Mouse (Mus musculus): ENCODE results near the gene Snap23. TPM values are rescaled to one million over a fixed set of nuclear protein-coding genes. Genes with fewer than 3 reads are reported as not detected.

Gene Snap23
- total and polyA plus RNA-seq, 3 experiments, result 15.9 to 35.8 (median 23.0) TPM

DNA sequence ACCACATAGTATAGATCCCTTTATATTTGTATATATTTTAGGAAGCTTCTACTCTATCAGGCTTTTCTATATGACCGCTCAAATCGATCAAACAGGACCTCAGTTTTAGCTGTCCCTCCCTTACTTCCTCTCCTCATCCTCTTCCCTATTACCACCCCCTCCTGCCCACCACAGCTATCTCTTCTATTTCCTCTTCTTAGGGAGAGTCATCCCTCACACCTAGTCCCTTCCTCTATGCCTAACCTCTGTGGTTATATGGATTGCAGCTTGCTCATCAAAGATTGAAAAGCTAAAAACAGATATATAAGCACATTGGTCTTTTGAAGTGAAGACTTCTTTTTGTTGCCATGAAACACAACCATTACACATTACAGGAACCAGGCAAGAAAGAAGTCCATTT lies 22.7 kb upstream of the Snap23 start:
- dilution Hi-C loops (cut with MboI; ENCODE audit: extremely low pct_ligation_motif_present, extremely low pct_unique_long_range_greater_than_20kb, low sequenced_read_pairs), result no loop called here

GRCm38 (mm10) chr2:120556868-120557267 lies 10.6 kb upstream of the Snap23 start:
- H3K4me3 ChIP-seq (replicated peaks in 1 of 3; ENCODE audit: low read depth in 2 of 3, low read length in 2 of 3, poor library complexity in 1 of 3), result no peak overlapping the region
- TF ChIP-seq SMC3 (IDR thresholded peaks at IDR 0.05; ENCODE audit: low read depth, low read length) (no peak), BHLHE40 (IDR thresholded peaks at IDR 0.05; ENCODE audit: low read depth, low read length) (no peak), ZKSCAN1 (IDR thresholded peaks at IDR 0.05; ENCODE audit: borderline replicate concordance, low read depth, low read length) (no peak), EP300 (IDR thresholded peaks at IDR 0.05; ENCODE audit: low read length) (no peak), POLR2A (IDR thresholded peaks at IDR 0.05; ENCODE audit: low read depth, low read length) (no peak), RAD21 (IDR thresholded peaks at IDR 0.05; ENCODE audit: low read depth, low read length) (no peak), USF2 (conservative IDR thresholded peaks at IDR 0.05; ENCODE audit: low read depth, low read length) (no peak), IRF4 (IDR thresholded peaks at IDR 0.05; ENCODE audit: low read depth, low read length) (no peak), KAT2A (IDR thresholded peaks at IDR 0.05; ENCODE audit: insufficient replicate concordance, low read length) (no peak), SIN3A (IDR thresholded peaks at IDR 0.05; ENCODE audit: low read length) (no peak), NELFE (IDR thresholded peaks at IDR 0.05; ENCODE audit: low read depth, low read length) (no peak), MAX (IDR thresholded peaks at IDR 0.05; ENCODE audit: low read length) (no peak), E2F4 (IDR thresholded peaks at IDR 0.05; ENCODE audit: insufficient replicate concordance, low read depth, low read length) (no peak), POLR2AphosphoS2 (IDR thresholded peaks at IDR 0.05; ENCODE audit: low read depth, low read length) (no peak), CHD1 (IDR thresholded peaks at IDR 0.05; ENCODE audit: low read depth, low read length) (no peak), MAFK (IDR thresholded peaks at IDR 0.05; ENCODE audit: insufficient replicate concordance, low read length) (no peak), RCOR1 (conservative IDR thresholded peaks at IDR 0.05; ENCODE audit: low read depth, low read length) (no peak), MXI1 (IDR thresholded peaks at IDR 0.05; ENCODE audit: low read depth, low read length) (no peak)
- no peak overlapping the region for H3K9ac ChIP-seq (ENCODE audit: insufficient read depth, low read depth)
- peaks cover 25 to 68% of the 10 kb centered on the region in 2 experiments for H3K36me3 ChIP-seq (replicated peaks in 1 of 2; ENCODE audit: control insufficient read depth in 1 of 2, insufficient read depth in 1 of 2, low read length in 1 of 2)
- in situ Hi-C loops (cut with MboI; ENCODE audit: low pct_ligation_motif_present, low pct_unique_long_range_greater_than_20kb, low sequenced_read_pairs) (no loop called here), dilution Hi-C loops (cut with MboI; ENCODE audit: extremely low pct_ligation_motif_present, extremely low pct_unique_long_range_greater_than_20kb, low sequenced_read_pairs) (no loop called here)
- H3K4me2 ChIP-seq (ENCODE audit: insufficient read depth, low read depth, poor library complexity, severe bottlenecking), result no peak overlapping the region
- H3K79me2 ChIP-seq (replicated peaks; ENCODE audit: control insufficient read depth, extremely low read depth, insufficient read depth, poor library complexity, severe bottlenecking), result peaks cover 71% of the 10 kb centered on the region
- no peak for DNase-seq (ENCODE audit: extremely low read depth)
- no peaks in the 10 kb centered on the region for H3K9me3 ChIP-seq (replicated peaks; ENCODE audit: low read length)
- no peak overlapping the region for H3K27ac ChIP-seq (ENCODE audit: insufficient read depth, low read depth)
- H3K27me3 ChIP-seq (replicated peaks), result no peaks in the 10 kb centered on the region
- H3K4me1 ChIP-seq (ENCODE audit: control insufficient read depth in 1 of 2, insufficient read depth in 2 of 2), result peaks cover 4 to 40% of the 10 kb centered on the region in 2 experiments; a peak in 2 of 4 replicates

More for the DNA sequence above, 22.7 kb upstream of the Snap23 start:
- Histone ChIP-seq H3K27me3 (replicated peaks) (no peaks in the 10 kb centered on the region), H3K9me3 (replicated peaks; ENCODE audit: low read length) (no peaks in the 10 kb centered on the region), H3K4me2 (ENCODE audit: insufficient read depth, low read depth, poor library complexity, severe bottlenecking) (no peak overlapping the region), H3K9ac (ENCODE audit: insufficient read depth, low read depth) (no peak overlapping the region), H3K4me1 (ENCODE audit: control insufficient read depth in 1 of 2, insufficient read depth in 2 of 2) (peaks cover 0 to 27% of the 10 kb centered on the region in 2 experiments; a peak in 2 of 4 replicates), H3K27ac (ENCODE audit: insufficient read depth, low read depth) (no peak overlapping the region), H3K79me2 (replicated peaks; ENCODE audit: control insufficient read depth, extremely low read depth, insufficient read depth, poor library complexity, severe bottlenecking) (peaks cover 6% of the 10 kb centered on the region; the same call in 1 of the 2 replicates), H3K36me3 (replicated peaks in 1 of 2; ENCODE audit: control insufficient read depth in 1 of 2, insufficient read depth in 1 of 2, low read length in 1 of 2) (peaks cover 17 to 58% of the 10 kb centered on the region in 2 experiments), H3K4me3 (replicated peaks in 1 of 3; ENCODE audit: low read depth in 2 of 3, low read length in 2 of 3, poor library complexity in 1 of 3) (no peak overlapping the region)
- TF ChIP-seq POLR2AphosphoS2 (IDR thresholded peaks at IDR 0.05; ENCODE audit: low read depth, low read length) (no peak), TBP (conservative IDR thresholded peaks at IDR 0.05; ENCODE audit: low read depth, low read length) (no peak), UBTF (IDR thresholded peaks at IDR 0.05; ENCODE audit: low read depth, low read length) (no peak), JUN (IDR thresholded peaks at IDR 0.05; ENCODE audit: insufficient read depth, low read depth, low read length) (no peak), SMC3 (IDR thresholded peaks at IDR 0.05; ENCODE audit: low read depth, low read length) (no peak)
- in situ Hi-C loops (cut with MboI; ENCODE audit: low pct_ligation_motif_present, low pct_unique_long_range_greater_than_20kb, low sequenced_read_pairs), result no loop called here
- no peak for DNase-seq (ENCODE audit: extremely low read depth)

Data from CH12.LX (cell line).